Comparison of ENCODE assay signal across 8 mouse cellular contexts in the genomic region with DNA sequence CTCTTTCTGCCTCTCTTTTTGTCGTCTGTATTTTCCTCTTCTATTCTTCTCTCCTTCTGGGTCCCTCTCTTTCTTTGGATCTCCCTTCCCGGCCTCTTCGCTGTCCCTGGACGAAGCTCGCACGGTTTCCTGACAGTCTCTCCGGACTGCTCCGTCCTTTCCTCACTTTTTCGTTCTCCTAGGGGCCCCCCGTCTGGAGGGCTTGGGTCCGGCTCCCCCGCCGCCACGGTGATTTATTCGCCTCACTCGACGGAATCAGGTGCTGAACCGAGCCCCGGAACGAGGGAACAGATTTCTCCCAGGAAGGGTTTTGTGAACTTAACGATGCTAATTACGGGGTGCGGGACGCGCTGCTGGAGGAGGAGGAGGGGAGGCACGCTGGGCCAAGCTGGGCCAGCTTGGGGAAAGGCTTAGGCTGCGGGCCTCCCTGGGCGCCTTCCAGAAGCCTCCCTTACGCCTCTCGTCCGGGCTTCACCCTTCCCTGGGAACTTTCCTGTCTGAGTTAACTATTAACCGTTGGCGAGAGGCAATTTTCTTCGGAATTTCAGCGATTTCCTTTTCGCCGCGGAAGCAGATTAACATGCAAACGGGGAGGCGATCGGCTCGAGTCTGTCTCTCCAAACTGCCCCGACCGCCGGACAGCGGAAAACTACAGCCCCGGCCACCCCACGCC. TPM values are rescaled to one million over a fixed set of nuclear protein-coding genes. Genes with fewer than 3 reads are reported as not detected.
DNase-seq lines count a peak whose midpoint lies in the region; ATAC-seq and TF ChIP-seq lines count a peak whose summit lies in the region.
"Had no signal": no experiment of that assay in that cellular context is flagged by ENCODE, and none has a peak within 500 bp of the region (broad histone marks: within the 10 kb centered on the region; RNA-seq: fewer than 3 reads in every experiment).

No protein-coding gene starts in this region.

- peak; percentile 50 for ATAC-seq in Patski
- no peak for ATAC-seq in liver, embryonic 16.5 days (ENCODE audit: low read depth)

- peak overlapping the region; percentile 39; the same call in 1 of the 2 replicates for H3K4me2 ChIP-seq in liver, embryonic 16.5 days (ENCODE audit: low read depth, low read length)

- under 1% methylated on average over 48 of the region's 48 CpGs for WGBS in embryonic facial prominence, embryonic 10.5 days
- WGBS in liver, embryonic 16.5 days (ENCODE audit: insufficient replicate concordance), result 1% methylated on average over 48 of the region's 48 CpGs

- in situ Hi-C loops in Patski (cut with MboI; ENCODE audit: low pct_unique_long_range_greater_than_20kb), result loop anchor here (5.0 kb wide), 1 partner anchor 89 kb away; no protein-coding TSS in a partner anchor

- H3K36me3 ChIP-seq in embryonic facial prominence, embryonic 10.5 days (replicated peaks), result no peaks in the 10 kb centered on the region
- no peaks in the 10 kb centered on the region for H3K36me3 ChIP-seq in liver, embryonic 16.5 days (ENCODE audit: control insufficient read depth, insufficient read depth)

- no peak overlapping the region for H3K9ac ChIP-seq in liver, embryonic 16.5 days (ENCODE audit: low read depth, low read length)

- H3K27ac ChIP-seq in embryonic facial prominence, embryonic 10.5 days (replicated peaks), result 0 out of 2 replicates have a peak overlapping the region, but pooled peaks have one; percentile 1
- H3K27ac ChIP-seq in liver, embryonic 16.5 days (ENCODE audit: low read length), result no peak overlapping the region

- peaks cover 25% of the 10 kb centered on the region for H3K4me1 ChIP-seq in embryonic facial prominence, embryonic 10.5 days
- no peaks in the 10 kb centered on the region for H3K4me1 ChIP-seq in liver, embryonic 16.5 days (ENCODE audit: control insufficient read depth, low read depth, low read length)

- CTCF ChIA-PET in Patski (lab: Charles Lee), result no interaction called here

- no peaks in the 10 kb centered on the region for H3K27me3 ChIP-seq in Patski
- H3K27me3 ChIP-seq in embryonic facial prominence, embryonic 10.5 days (replicated peaks; ENCODE audit: low read depth, poor library complexity, severe bottlenecking), result peaks cover 100% of the 10 kb centered on the region
- peaks cover 91% of the 10 kb centered on the region for H3K27me3 ChIP-seq in liver, embryonic 16.5 days (ENCODE audit: control insufficient read depth, insufficient read depth, low read depth, low read length)

- POLR2A ChIA-PET in Patski (lab: Charles Lee), result interaction anchor here (0.6 to 3.9 kb wide), 4 partner anchors 9 to 17 kb away, joined by 4 to 35 read pairs (median 12); partner anchors contain the start of gene Pax2

- peak overlapping the region; percentile 45 for H3K4me3 ChIP-seq in embryonic facial prominence, embryonic 10.5 days
- H3K4me3 ChIP-seq in liver, embryonic 16.5 days (ENCODE audit: low read depth, low read length), result peak overlapping the region; percentile 25

- no peak for TF ChIP-seq CTCF in Patski (IDR thresholded peaks at IDR 0.05)

- DNase-seq in Patski (ENCODE audit: low read depth, low spot score), result peak; percentile 91
- peak; percentile 68 for DNase-seq in embryonic facial prominence, embryonic 10.5 days (ENCODE audit: low spot score)
- DNase-seq in kidney, adult 11 months, result peak; percentile 94
- DNase-seq in thymus, adult 18-20 months, result no peak
- no peak for DNase-seq in thymus, postnatal 4 days
- no peak for DNase-seq in frontal cortex, postnatal 14 days (ENCODE audit: low spot score in 2 of 2)
- DNase-seq: right cerebral cortex, postnatal 4 days had no signal

- H3K9me3 ChIP-seq in embryonic facial prominence, embryonic 10.5 days, result no peaks in the 10 kb centered on the region; the same call in 1 of the 2 replicates
- no peaks in the 10 kb centered on the region for H3K9me3 ChIP-seq in liver, embryonic 16.5 days (replicated peaks; ENCODE audit: control insufficient read depth, low read length)

RNA-seq across cellular contexts. Expression of gene Pax2, which starts 14.6 kb away (rescaled TPM):
- 198 TPM for polyA plus RNA-seq in Patski (2021)
- 1.00 and 1.8 TPM in 2 replicates for polyA plus RNA-seq in embryonic facial prominence, embryonic 10.5 days (2016; fragmentation: Nextera tagmentation; extraction: Ambion mirVana)
- not detected in 2 replicates for polyA plus RNA-seq in liver, embryonic 16.5 days (2015; fragmentation: Nextera tagmentation; extraction: Ambion mirVana)

Comparison
In these comparisons a context has a peak if more than half of its experiments do, and no peak if none do; other contexts are left out.
1. DNase-seq: peak in Patski (single experiment), embryonic facial prominence, embryonic 10.5 days (single experiment) and kidney, adult 11 months (single experiment); none in thymus, adult 18-20 months (0 of 2), thymus, postnatal 4 days (single experiment) and frontal cortex, postnatal 14 days (0 of 2).
2. RNA of gene Pax2, which starts 14.6 kb away (polyA plus RNA-seq): 198 TPM in Patski (single experiment); 1.00 to 1.8 TPM in embryonic facial prominence, embryonic 10.5 days and not detected in liver, embryonic 16.5 days; every median in the first group is over 10 times any median in the second.